Mouse (Mus musculus): ENCODE results near the gene Zbtb16.

GRCm38 (mm10) chr9:48724733-48725132, 111.3 kb downstream of the Zbtb16 start:
- no peak for TF ChIP-seq POLR2A (IDR thresholded peaks at IDR 0.05; ENCODE audit: insufficient read length, low read depth)
- TF ChIP-seq POLR2AphosphoS2 (IDR thresholded peaks at IDR 0.05; ENCODE audit: insufficient read length, low read depth), result no peak
- TF ChIP-seq REST (IDR thresholded peaks at IDR 0.05; ENCODE audit: insufficient read depth, insufficient read length), result no peak
- no peak for TF ChIP-seq TCF12 (IDR thresholded peaks at IDR 0.05; ENCODE audit: insufficient read depth, poor library complexity, severe bottlenecking)
- TF ChIP-seq USF1 (IDR thresholded peaks at IDR 0.05; ENCODE audit: low read depth), result no peak
- TF ChIP-seq MYOG (IDR thresholded peaks at IDR 0.05; ENCODE audit: control insufficient read depth in 1 of 3, insufficient read depth in 1 of 3, insufficient read length in 2 of 3, low read depth in 2 of 3), result no peak
- no peak for TF ChIP-seq TCF3 (IDR thresholded peaks at IDR 0.05; ENCODE audit: insufficient read length, low read depth)
- TF ChIP-seq MAX (IDR thresholded peaks at IDR 0.05; ENCODE audit: low read depth), result no peak
- TF ChIP-seq CEBPB (IDR thresholded peaks at IDR 0.05; ENCODE audit: insufficient read depth, poor library complexity, severe bottlenecking), result no peak
